Mouse (Mus musculus) retina, adult 2 months (tissue): ENCODE measurements around the gene Prrc2c.
A peak's percentile ranks its signal among the peaks of the same experiment; 100 is the strongest.
"Not testable (repeated sequence)": the region's sequence is repeated elsewhere in the genome, so short reads cannot be mapped to it uniquely, and the experiment has no call there.

ENCODE experiments used
- DNase-seq: peaks from one replicate; pipeline ENCODE4 v3.0.0-alpha.2; 2012; ENCODE audit warnings: low read depth, low spot score

The Prrc2c gene

DNA sequence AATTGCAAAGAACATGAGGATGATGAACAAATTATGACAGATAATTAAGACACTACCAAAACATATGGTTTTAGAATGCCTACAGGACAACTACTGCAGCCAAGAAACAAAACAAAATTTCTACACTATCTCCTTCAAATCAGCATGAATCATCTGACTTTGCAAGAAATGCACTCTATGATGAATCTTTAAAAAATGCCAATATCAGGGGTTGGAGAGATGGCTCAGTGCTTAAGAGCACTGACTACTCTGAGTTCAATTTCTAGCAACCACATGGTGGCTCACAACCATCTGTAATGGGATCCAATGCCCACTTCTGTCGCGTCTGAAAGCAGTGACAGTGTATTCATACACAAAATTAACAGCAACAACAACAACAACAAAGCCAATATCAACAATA lies 46.6 kb downstream of the Prrc2c start:
- no peak for DNase-seq

- no peak for DNase-seq
Observed at GRCm38 (mm10) chr1:162665486-162666174, 74.7 kb downstream of the Prrc2c start.

DNA sequence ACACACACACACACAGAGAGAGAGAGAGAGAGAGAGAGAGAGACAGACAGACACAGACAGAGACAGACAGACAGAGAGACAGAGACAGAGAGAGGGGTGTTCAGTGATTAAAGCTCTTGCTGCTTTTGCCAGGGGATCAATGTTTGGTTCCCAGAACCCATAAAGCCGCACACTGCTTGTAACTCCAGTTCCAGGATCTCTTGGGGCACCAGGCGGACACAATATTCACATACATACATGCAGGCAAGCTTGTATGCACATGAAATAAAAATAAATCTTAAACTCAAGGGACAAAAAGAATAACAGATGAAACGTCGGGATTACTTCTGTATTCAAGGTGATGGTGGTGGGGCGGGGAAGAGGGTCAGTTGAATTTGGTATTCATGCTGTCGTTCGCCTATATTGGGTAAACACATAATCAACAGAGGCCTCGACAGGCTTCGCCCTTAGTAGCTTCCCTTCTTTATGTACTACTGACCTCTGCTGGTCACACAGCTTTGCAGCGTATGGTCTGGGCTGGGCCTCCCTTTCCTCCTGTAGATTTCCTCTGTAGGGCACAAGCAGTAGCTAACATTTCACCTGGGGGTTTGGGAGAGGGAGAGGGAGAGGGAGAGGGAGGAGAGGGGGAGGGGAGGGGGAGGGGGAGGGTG lies 75.4 kb downstream of the Prrc2c start:
- peak; percentile 60 for DNase-seq

DNA sequence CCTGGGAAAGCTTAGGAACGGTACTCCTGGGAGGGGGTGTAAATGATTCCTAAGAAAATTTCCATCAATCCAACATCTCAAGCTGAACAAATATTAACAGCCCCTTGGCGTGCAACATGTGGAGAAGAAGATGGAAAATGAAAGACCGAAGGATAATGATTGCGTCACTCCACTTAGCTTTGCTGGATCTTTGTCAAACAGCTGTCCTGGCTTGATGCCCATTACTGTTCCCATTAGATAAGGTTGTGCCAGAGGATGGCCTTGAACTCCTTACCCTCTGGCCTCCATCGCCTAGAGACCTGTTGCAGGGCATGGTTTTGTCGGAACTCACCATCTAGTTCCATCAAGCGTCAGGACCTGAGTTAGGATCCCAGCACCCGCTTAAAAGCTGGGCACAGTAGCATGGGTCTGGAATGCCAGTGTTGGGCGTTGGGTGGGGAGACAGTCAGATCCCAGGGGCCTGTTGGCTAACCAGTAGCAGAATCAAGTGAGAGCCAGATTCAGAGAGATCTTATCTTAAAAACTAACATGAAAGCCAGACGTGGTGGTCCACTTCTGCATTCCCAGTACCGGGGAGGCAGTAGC lies 80.0 kb downstream of the Prrc2c start:
- no peak for DNase-seq

DNA sequence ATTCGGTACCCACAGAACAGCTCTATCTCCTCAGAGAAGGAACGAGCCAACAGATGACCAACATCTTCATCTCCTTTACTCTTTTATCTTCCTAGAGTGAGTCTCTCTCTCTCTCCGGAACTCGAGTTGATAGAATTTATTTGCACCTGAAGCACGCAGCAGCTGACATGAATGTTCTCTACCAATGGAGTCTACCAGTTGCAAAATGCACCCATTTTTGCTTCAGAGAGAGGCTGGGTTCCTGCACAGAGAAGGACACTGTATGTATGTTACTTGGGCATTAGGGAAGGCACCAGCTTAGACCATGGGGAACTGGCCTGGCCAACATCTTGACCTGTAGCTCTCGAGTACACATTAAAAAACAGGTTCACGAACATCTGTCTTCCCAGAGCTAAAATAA lies 82.2 kb downstream of the Prrc2c start, which contains the start of gene Myocos:
Gene Myocos, minus strand, starts transcription at position 101 of the 400 bp plus-strand sequence.
- no peak for DNase-seq

- DNase-seq: no peak
Observed at GRCm38 (mm10) chr1:162648416-162648815, 91.9 kb downstream of the Prrc2c start.

GRCm38 (mm10) chr1:162646083-162646686 lies 94.2 kb downstream of the Prrc2c start:
- DNase-seq: no peak

DNA sequence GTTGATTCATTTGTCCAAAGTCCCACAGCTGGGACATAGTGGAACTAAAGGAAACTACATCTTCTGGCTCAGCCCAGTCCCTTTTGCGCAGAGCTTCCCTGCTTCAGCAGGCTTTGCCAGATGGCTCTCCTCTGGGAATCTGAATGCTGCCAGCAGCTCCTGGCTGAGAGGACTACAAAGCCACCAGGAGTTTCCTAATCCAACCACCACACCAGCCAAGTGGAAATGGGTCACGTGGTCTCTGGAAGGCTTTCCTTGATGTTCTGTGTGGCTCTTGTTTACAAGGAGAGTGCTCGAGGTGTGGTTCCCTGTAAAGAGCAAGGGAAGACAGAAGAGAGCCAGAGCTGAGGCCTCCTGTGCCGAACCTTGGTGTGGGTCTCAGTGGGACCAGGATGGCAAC lies 96.6 kb downstream of the Prrc2c start:
- DNase-seq: no peak

DNA sequence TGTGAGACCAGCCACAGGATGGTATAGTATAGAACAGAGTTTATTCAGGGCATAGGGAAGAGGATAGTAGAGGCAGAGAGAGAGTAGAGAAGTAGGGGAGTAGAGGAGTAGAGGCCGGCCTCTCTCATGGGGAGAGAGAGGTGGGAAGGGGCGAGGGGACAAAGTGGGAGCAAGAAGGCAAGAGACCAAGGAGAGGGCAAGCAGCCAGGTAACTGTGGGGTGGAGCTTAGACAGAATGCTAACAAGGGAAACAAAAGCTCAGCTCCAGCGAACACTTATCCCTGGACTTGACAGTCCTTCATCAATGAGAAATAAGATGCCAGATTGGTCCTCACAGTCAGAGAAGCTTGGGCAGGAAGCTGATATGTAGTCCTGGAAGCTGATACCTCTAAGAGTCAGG lies 97.8 kb downstream of the Prrc2c start:
- DNase-seq: no peak

DNA sequence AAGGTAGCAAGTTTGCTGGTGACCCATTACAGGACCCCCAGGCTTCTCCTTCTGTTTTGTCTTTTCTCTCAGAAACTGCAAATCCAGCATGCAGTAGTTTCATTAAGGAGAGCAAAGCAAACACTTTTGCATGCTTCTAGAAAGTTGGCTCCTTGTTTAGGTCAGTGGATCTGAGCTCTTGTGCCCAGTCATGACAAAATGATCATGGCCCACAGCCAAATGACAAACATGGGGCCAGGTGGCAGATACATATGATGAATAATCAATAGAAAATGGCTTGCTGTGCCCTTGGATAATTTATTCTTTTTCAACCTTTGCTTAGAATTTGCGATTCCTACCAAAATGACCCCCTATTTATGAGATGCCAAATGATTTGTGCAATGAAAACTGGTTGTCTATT lies 100.5 kb downstream of the Prrc2c start:
- no peak for DNase-seq

DNA sequence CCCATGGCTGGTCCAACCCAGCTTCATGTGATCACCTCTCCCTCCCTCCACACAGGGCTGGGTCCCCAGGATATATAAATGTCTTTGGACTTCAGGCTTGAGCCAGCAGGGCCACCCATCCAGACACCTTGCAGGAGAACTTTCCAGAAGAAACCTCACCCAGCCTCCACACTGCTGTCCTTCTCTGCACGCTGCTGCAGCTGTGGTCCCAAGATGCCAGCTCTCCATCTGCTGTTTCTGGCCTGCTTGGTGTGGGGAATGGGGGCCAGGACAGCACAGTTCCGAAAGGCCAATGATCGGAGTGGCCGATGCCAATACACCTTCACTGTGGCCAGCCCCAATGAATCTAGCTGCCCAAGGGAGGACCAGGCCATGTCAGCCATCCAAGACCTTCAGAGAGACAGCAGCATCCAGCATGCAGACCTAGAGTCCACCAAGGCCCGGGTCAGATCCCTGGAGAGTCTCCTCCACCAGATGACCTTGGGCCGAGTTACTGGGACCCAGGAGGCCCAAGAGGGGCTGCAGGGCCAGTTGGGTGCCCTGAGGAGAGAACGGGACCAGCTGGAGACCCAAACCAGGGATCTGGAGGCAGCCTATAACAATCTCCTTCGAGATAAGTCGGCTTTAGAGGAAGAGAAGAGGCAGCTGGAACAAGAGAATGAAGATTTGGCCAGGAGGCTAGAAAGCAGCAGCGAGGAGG lies 101.2 kb downstream of the Prrc2c start, which contains the start of gene Myoc:
Gene Myoc, plus strand, starts transcription at position 105 of the 700 bp plus-strand sequence.
- no peak for DNase-seq

- no peak for DNase-seq
Observed at GRCm38 (mm10) chr1:162638535-162638934, 101.8 kb downstream of the Prrc2c start.

DNA sequence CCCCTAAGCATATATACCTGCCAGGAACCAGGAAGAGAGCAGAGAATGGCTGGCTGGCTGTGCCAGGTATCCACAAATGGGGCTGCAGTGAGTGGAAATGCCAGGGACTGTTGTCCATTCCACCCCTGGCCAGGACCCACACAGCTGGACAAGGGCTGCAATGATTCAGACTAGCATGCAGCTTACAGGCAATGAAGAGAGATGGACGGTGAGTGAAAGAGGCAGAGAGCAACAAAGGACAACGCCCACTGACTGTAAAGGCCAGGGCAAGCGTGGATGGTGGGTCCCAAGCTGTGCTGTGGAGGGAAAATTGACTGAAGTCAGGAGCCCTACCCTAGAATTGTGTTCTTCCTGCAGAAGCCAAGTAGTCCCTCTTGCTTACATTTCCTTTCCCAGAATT lies 103.8 kb downstream of the Prrc2c start:
- no peak for DNase-seq

GRCm38 (mm10) chr1:162635291-162635931 lies 104.9 kb downstream of the Prrc2c start:
- DNase-seq: not testable (repeated sequence)

GRCm38 (mm10) chr1:162628326-162628725 lies 112.0 kb downstream of the Prrc2c start:
- not testable (repeated sequence) for DNase-seq

DNA sequence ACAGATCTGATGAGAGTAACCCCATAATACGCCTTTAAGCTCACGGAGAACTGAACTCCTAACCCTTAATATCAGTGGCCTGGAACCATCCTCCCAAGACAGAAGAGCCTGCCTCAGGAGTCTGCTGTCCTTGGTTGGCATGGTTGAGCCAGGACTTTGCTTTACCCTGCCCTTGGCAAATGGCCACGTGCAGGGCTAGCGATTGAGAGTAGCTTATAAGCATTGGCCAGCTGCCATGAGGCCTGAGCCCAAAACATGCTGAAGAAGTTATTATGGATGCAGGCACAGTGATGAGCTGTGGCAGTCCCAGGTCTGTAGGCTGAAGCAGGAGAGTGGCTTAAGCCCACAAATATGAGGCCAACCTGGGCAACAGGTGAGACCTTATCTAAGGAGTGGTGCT lies 112.5 kb downstream of the Prrc2c start:
- DNase-seq: not testable (repeated sequence)

DNA sequence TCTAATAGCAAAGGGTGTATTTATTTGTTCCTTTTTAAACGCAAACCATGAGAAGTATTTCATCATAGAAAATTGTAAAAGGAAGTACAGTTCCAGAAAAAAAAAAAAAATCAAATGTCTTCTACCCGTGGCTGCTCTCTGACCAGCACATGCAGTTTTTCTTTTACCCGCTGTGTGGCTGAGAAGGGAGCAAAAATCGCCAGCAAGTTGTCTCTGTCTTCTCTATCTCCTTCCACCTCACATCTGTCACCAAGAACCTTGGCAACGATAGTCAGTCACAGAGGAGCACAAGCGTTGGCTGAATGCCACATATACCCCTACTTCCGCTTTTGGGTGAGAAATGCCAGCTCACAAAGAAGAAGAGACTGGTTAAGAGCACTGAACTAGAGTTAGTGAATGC lies 115.1 kb downstream of the Prrc2c start:
- DNase-seq: no peak

DNA sequence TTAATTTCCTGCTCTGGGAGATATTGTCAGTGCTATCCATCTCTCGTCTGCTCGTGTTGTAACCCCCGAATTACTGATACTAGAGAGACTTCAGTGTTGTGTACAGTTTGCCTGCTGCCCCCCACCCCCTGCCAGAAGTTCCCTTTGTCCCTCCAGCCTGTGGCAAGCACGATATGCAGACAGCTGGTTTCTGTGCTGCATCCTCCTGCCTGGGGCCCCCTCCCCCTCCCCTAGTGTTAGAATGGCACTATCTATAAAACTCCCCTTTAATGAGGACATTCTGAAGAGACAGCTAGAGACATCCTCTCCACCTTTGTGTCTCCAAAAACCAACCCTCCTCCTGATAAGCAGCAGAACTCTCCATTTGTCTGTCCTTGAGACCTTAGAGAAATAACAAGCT lies 116.5 kb downstream of the Prrc2c start:
- no peak for DNase-seq
